Mouse (Mus musculus) kidney, adult 2 months (tissue): Measurements from ENCODE around the gene Vps18.

Source experiments
- CTCF ChIP-seq: fragments of 200-500 bp; conservative IDR thresholded peaks from 2 replicates; pipeline ENCODE4 v1.5.1; 2011; ENCODE audit warnings: low read depth, mild to moderate bottlenecking, control low read depth, low read length, moderate library complexity, mixed read lengths; ENCODE audit not compliant: insufficient read depth, insufficient read length
- POLR2A ChIP-seq: fragments of 200-500 bp; IDR thresholded peaks from one replicate; pipeline ENCODE4 v1.6.1; 2011; ENCODE audit warnings: low read depth, low read length, control low read depth

DNA sequence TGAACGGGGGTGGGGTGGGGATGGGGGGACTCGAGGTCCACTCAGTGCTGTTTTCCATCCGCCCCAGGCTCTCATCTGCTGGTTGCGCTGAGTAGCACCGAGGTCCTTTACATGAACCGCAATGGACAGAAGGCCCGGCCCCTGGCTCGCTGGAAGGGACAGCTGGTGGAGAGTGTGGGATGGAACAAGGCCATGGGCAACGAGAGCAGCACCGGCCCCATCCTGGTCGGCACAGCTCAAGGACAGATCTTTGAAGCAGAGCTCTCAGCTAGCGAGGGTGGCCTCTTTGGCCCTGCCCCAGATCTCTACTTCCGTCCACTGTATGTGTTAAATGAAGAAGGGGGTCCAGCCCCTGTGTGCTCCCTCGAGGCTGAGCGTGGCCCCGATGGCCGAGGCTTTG is 4.3 kb downstream of the Vps18 start:
- no peak for TF ChIP-seq CTCF
- TF ChIP-seq POLR2A: no peak
